Mouse (Mus musculus) thymus, postnatal 36 days (tissue): ENCODE results near the gene Mesp1.

ENCODE experiments used
- DNase-seq, 2 experiments: peaks; one replicate each; pipeline ENCODE4 v3.0.0; 2022; ENCODE audit warnings: mixed read lengths in 2 of 2

Gene Mesp1

GRCm38 (mm10) chr7:79786295-79786694 lies 7.3 kb downstream of the Mesp1 start:
- peak; percentile 21 to 44 for DNase-seq

- no peak for DNase-seq
These were observed 11.1 kb downstream of the Mesp1 start for GRCm38 (mm10) chr7:79782516-79782855.

GRCm38 (mm10) chr7:79781826-79782515 lies 11.6 kb downstream of the Mesp1 start:
- DNase-seq, result no peak

GRCm38 (mm10) chr7:79780647-79781626 lies 12.7 kb downstream of the Mesp1 start:
- peak; percentile 45 to 52 for DNase-seq

GRCm38 (mm10) chr7:79771561-79772512 lies 21.8 kb downstream of the Mesp1 start:
- no peak for DNase-seq

- DNase-seq, result no peak
These were observed 23.9 kb downstream of the Mesp1 start for GRCm38 (mm10) chr7:79769664-79770063.

GRCm38 (mm10) chr7:79765991-79766390 lies 27.6 kb downstream of the Mesp1 start:
- DNase-seq, result no peak

GRCm38 (mm10) chr7:79762106-79762505 lies 31.5 kb downstream of the Mesp1 start:
- no peak for DNase-seq

GRCm38 (mm10) chr7:79761124-79761876 lies 32.3 kb downstream of the Mesp1 start:
- DNase-seq, result no peak

GRCm38 (mm10) chr7:79759766-79760165 lies 33.8 kb downstream of the Mesp1 start:
- DNase-seq, result no peak

GRCm38 (mm10) chr7:79758176-79758575 lies 35.4 kb downstream of the Mesp1 start:
- no peak for DNase-seq

GRCm38 (mm10) chr7:79756334-79756733 lies 37.3 kb downstream of the Mesp1 start:
- no peak for DNase-seq

GRCm38 (mm10) chr7:79749511-79749910 lies 44.1 kb downstream of the Mesp1 start:
- no peak for DNase-seq

GRCm38 (mm10) chr7:79747659-79748058 lies 45.9 kb downstream of the Mesp1 start:
- DNase-seq, result no peak

GRCm38 (mm10) chr7:79744585-79744984 lies 49.0 kb downstream of the Mesp1 start:
- no peak for DNase-seq

- DNase-seq, result no peak
These were observed 49.5 kb downstream of the Mesp1 start for GRCm38 (mm10) chr7:79744051-79744450.

GRCm38 (mm10) chr7:79742659-79743536 lies 50.7 kb downstream of the Mesp1 start, which contains the start of the genes Pex11a and Wdr93:
Pex11a (minus strand) TSS chr7:79743131.
Wdr93 (plus strand) TSS chr7:79743163.
- peak; percentile 80 to 84 for DNase-seq

- no peak for DNase-seq
These were observed 51.3 kb downstream of the Mesp1 start for GRCm38 (mm10) chr7:79742277-79742658.
